Mouse (Mus musculus): Measurements from ENCODE around the gene Wasf3.

DNA sequence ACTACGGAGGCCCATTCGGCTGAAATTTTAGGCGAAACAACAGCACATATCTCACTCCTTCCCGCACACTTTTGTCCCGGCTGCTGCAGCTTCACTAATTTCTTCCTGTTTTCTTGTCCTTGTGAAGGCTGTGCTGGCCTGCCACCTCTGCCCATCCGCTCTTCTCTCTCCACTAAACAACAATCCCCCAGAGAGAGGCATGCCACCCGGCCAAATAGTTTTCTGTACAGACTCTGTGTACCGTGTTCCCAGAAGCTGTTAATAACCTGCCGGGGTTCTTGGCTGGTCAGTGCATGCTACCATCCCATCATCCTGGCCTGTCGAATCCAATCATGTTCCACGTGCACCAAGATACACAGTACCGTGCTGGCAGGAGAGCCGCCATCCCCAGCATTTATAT, 15.8 kb upstream of the Wasf3 start:
- TF ChIP-seq CTCF (IDR thresholded peaks at IDR 0.05; ENCODE audit: extremely low read depth, insufficient read depth, low read length), result no peak
- TF ChIP-seq POLR2A (IDR thresholded peaks at IDR 0.05; ENCODE audit: extremely low read depth, insufficient read depth, low read length), result no peak

Data from cortical plate, adult 2 months (tissue).